Mouse (Mus musculus) mouse embryonic stem cell (cell line): ENCODE results near the gene Aspdh.

Experiments
- in situ Hi-C, 2 experiments: fragments of 300-500 bp; cut with MboI; formaldehyde crosslinking; loops; 1 replicate in 1 of 2; 3 replicates in 1 of 2; pipeline ENCODE4 v1.14.3; 2019 to 2020; ENCODE audit warnings: low sequenced_read_pairs in 2 of 2, low pct_unique_long_range_greater_than_20kb in 1 of 2, mixed read lengths in 1 of 2; ENCODE audit not compliant: unreplicated experiment in 1 of 2

The Aspdh gene

DNA sequence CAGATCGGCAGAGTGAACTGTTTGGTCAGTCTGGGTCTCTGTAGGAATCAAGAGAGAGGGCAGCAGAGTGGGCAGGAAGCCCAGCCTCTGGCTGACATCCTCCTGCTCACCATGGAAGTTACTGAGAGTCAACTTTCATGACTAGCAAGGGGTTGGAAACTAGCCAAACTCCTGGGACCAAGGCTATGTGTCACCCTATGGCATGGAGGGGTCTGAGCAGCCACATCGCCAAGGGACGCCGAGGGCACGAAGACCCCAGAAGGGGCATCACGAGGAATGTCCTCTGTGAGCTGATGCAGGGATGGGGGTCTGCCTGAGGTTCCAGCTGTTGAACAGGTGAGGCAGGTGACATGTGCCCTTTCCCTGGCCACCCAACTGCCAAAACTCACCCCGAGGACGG lies 23.4 kb downstream of the Aspdh start:
- in situ Hi-C loops: no loop called here

DNA sequence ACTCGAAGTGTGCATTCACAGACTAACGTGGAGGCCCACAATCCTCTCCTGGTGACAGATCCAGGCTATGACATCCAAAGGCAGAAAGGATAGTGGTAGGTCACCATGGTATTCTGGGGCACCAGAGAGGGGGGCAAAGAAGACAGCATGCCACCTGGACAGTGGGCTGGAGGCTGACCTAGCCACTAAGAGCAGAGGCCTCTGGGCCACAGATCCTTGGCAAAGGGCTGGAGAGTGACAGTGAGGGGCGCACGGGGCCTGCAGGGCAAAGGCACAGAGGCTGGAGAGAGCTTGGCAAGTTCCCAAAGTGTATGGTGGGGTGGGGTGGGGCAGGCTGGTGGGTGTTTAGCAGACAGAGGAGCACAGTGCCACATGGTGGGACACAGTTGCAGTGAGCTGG lies 25.1 kb downstream of the Aspdh start:
- in situ Hi-C loops: no loop called here

GRCm38 (mm10) chr7:44491391-44491790 lies 26.2 kb downstream of the Aspdh start:
- in situ Hi-C loops: no loop called here

DNA sequence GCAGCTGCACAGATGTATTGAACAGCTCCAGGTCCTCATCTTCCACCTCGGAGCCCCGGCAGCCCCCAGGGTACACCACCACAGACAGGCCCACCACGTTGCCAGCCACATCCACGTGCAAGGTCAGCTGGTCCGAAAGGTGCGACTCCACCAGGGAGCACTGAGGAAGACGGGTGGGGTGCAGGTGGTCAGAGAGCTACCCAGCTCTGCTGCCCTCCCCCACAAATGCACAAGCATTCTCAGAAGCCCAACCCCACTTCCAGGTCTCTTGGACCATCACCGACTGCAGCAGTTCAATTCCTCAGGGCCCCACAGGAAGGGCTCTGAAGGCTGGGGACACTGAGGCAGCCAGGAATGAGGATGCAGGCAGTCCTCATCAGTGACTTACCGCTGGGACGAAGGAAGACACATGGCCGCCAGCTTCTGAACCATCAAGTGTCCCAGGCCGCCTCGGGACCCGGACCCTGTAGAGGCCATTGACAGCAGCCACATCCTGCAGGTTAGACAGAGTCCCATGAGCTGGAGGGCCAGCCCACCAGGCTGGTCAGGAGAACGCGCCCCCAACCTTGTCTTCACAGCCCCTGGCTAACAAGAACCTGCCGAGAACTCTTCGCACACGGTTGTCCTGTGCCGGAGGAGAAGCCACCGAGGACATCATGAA lies 27.1 kb downstream of the Aspdh start:
- in situ Hi-C loops: no loop called here

DNA sequence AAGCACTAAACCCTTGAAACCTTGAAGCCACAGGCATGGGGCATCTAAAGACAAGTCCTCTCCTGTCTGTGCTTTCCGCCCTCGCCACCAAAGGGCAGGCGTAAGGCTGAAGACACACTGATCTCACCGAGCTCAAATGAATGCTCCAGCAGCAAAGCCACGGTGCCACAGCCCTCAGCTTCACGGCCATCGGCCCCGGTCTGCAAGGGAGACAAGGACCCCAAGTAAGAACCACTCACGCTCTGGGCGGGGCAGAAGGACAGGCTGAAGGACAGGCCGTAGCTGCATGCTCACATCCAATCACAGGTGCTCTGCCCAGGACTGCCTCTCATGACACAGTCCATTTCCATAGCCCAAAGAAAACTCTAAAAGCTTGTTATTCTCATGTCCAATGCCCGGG lies 29.5 kb downstream of the Aspdh start:
- in situ Hi-C loops: loop anchor here in 1 of 2 experiments (5.0 kb wide), 2 partner anchors 63 to 92 kb away; no protein-coding TSS in a partner anchor

- in situ Hi-C loops: loop anchor here in 1 of 2 experiments (5.0 kb wide), 2 partner anchors 62 to 93 kb away; no protein-coding TSS in a partner anchor
These were observed 29.9 kb downstream of the Aspdh start for GRCm38 (mm10) chr7:44495086-44495485.

GRCm38 (mm10) chr7:44495992-44496770 lies 31.0 kb downstream of the Aspdh start, which contains the start of the genes Emc10 and Fam71e1:
TSS of gene Emc10 (minus strand) at chr7:44496529.
TSS of gene Fam71e1 (plus strand) at chr7:44496581.
- in situ Hi-C loops: loop anchor here in 1 of 2 experiments (5.0 kb wide), 2 partner anchors 61 to 94 kb away; no protein-coding TSS in a partner anchor

GRCm38 (mm10) chr7:44496771-44497109 lies 31.5 kb downstream of the Aspdh start:
- in situ Hi-C loops: loop anchor here in 1 of 2 experiments (5.0 kb wide), 2 partner anchors 61 to 94 kb away; no protein-coding TSS in a partner anchor

GRCm38 (mm10) chr7:44497361-44498055 lies 32.3 kb downstream of the Aspdh start:
- in situ Hi-C loops: loop anchor here in 1 of 2 experiments (5.0 kb wide), 2 partner anchors 60 to 95 kb away; no protein-coding TSS in a partner anchor

DNA sequence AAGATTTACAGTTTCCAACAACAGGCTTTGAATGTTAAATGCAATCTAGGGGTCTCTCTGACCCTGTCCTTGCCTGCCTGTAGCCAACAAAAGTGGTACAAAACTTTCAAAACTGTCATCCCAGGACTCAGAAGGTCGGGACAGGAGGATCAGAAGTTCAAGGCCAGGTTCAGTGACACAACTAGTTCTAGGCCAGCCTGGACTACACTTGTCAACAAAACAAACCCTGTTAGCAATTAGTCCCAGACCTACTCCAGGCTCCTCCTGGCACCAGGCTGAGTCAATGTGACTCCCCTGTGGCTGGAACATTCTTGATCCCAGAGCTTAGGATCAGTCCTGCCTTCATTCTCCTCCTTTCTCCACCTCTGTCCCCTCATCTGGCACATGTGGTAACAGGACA lies 33.7 kb downstream of the Aspdh start:
- in situ Hi-C loops: loop anchor here in 1 of 2 experiments (5.0 kb wide), 2 partner anchors 58 to 97 kb away; no protein-coding TSS in a partner anchor

DNA sequence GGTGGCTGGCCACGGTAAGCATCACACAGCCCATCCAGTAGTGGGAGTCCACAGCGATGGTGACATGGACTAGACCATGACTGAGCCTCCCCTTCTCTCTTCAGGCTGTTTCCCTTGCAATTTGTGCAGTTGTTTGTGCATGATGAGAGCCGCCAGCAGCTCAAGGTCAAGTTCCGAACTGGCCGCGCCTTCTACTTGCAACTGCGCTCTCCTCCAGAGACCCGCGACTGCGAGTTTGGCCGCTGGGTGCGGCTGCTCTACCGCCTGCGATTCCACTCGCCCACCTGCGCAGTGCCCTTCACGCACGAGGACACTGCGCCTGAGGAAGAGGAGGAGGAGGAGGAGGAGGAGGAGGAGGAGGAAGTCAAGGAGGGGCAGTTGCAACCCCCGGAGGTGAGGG lies 34.9 kb downstream of the Aspdh start:
- in situ Hi-C loops: no loop called here

- in situ Hi-C loops: no loop called here
These were observed 36.4 kb downstream of the Aspdh start for GRCm38 (mm10) chr7:44501563-44502115.

- in situ Hi-C loops: loop anchor here in 1 of 2 experiments (5.0 kb wide), 1 partner anchor 135 kb away; no protein-coding TSS in a partner anchor
These were observed 42.3 kb downstream of the Aspdh start for GRCm38 (mm10) chr7:44507491-44507890.
